Mouse (Mus musculus): Measurements from ENCODE around the gene Slc15a1.
"Not testable (repeated sequence)": the region's sequence is repeated elsewhere in the genome, so short reads cannot be mapped to it uniquely, and the experiment has no call there.

Gene Slc15a1

GRCm38 (mm10) chr14:121450504-121451423 is 54.3 kb downstream of the Slc15a1 start:
- peak; percentile 71 for DNase-seq (ENCODE audit: low spot score)

- DNase-seq (ENCODE audit: low spot score): peak; percentile 73
Measured at GRCm38 (mm10) chr14:121446951-121447350, 58.1 kb downstream of the Slc15a1 start.

- DNase-seq (ENCODE audit: low spot score): peak; percentile 51
Measured at GRCm38 (mm10) chr14:121445194-121445593, 59.9 kb downstream of the Slc15a1 start.

GRCm38 (mm10) chr14:121440807-121441206 is 64.2 kb downstream of the Slc15a1 start:
- no peak for DNase-seq (ENCODE audit: low spot score)

- DNase-seq (ENCODE audit: low spot score): no peak
Measured at GRCm38 (mm10) chr14:121437026-121437425, 68.0 kb downstream of the Slc15a1 start.

- no peak for DNase-seq (ENCODE audit: low spot score)
Measured at GRCm38 (mm10) chr14:121436455-121436854, 68.6 kb downstream of the Slc15a1 start.

GRCm38 (mm10) chr14:121435794-121436193 is 69.3 kb downstream of the Slc15a1 start:
- no peak for DNase-seq (ENCODE audit: low spot score)

GRCm38 (mm10) chr14:121431261-121431660 is 73.8 kb downstream of the Slc15a1 start:
- DNase-seq (ENCODE audit: low spot score): no peak

- DNase-seq (ENCODE audit: low spot score): no peak
Measured at GRCm38 (mm10) chr14:121429854-121430535, 75.1 kb downstream of the Slc15a1 start.

- DNase-seq (ENCODE audit: low spot score): no peak
Measured at GRCm38 (mm10) chr14:121428148-121428547, 76.9 kb downstream of the Slc15a1 start.

GRCm38 (mm10) chr14:121426743-121427142 is 78.3 kb downstream of the Slc15a1 start:
- peak; percentile 34 for DNase-seq (ENCODE audit: low spot score)

- no peak for DNase-seq (ENCODE audit: low spot score)
Measured at GRCm38 (mm10) chr14:121425004-121425793, 79.9 kb downstream of the Slc15a1 start.

GRCm38 (mm10) chr14:121423341-121423751 is 81.7 kb downstream of the Slc15a1 start:
- DNase-seq (ENCODE audit: low spot score): no peak

- peak; percentile 15 for DNase-seq (ENCODE audit: low spot score)
Measured at GRCm38 (mm10) chr14:121422664-121423340, 82.2 kb downstream of the Slc15a1 start.

GRCm38 (mm10) chr14:121422000-121422399 is 83.1 kb downstream of the Slc15a1 start:
- DNase-seq (ENCODE audit: low spot score): no peak

- DNase-seq (ENCODE audit: low spot score): no peak
Measured at GRCm38 (mm10) chr14:121417594-121417993, 87.5 kb downstream of the Slc15a1 start.

GRCm38 (mm10) chr14:121416626-121417319 is 88.3 kb downstream of the Slc15a1 start:
- no peak for DNase-seq (ENCODE audit: low spot score)

GRCm38 (mm10) chr14:121414635-121415241 is 90.3 kb downstream of the Slc15a1 start:
- no peak for DNase-seq (ENCODE audit: low spot score)

GRCm38 (mm10) chr14:121413726-121414125 is 91.3 kb downstream of the Slc15a1 start:
- DNase-seq (ENCODE audit: low spot score): not testable (repeated sequence)

Data from embryo, embryonic 10 days (tissue).